Mouse (Mus musculus): ENCODE data around the gene Edem1.

- TF ChIP-seq POLR2A (IDR thresholded peaks at IDR 0.05; ENCODE audit: borderline replicate concordance, extremely low read depth, low read depth, low read length), result no peak
- TF ChIP-seq CTCF (IDR thresholded peaks at IDR 0.05; ENCODE audit: insufficient read depth, low read length), result no peak
Measured at GRCm38 (mm10) chr6:108784796-108785195, 43.6 kb upstream of the Edem1 start.

Measured in lung, adult 2 months (tissue).